Mouse (Mus musculus) midbrain, embryonic 10.5 days (tissue): ENCODE results near the gene Gabra5. TPM values are rescaled to one million over a fixed set of nuclear protein-coding genes. Genes with fewer than 3 reads are reported as not detected.

Experiments used
- DNase-seq: peaks from one replicate; pipeline ENCODE4 v3.0.0-alpha.2; 2017; ENCODE audit warnings: low spot score
- H3K27ac ChIP-seq: fragments of 300-500 bp; sonication (generic); replicated peaks from 2 replicates; pipeline ENCODE4 v1.5.1; 2016; ENCODE audit warnings: mild to moderate bottlenecking
- H3K27me3 ChIP-seq: fragments of 300-500 bp; sonication (generic); 2 replicates; pipeline ENCODE4 v1.6.1; 2016; ENCODE audit warnings: low read depth, mild to moderate bottlenecking; ENCODE audit not compliant: poor library complexity, severe bottlenecking
- H3K36me3 ChIP-seq: fragments of 300-500 bp; sonication (generic); 2 replicates; pipeline ENCODE4 v1.6.1; 2016; ENCODE audit warnings: mild to moderate bottlenecking, moderate library complexity
- H3K4me1 ChIP-seq: fragments of 300-500 bp; sonication (generic); 2 replicates; pipeline ENCODE4 v1.6.1; 2016
- H3K4me3 ChIP-seq: fragments of 300-500 bp; sonication (generic); 2 replicates; pipeline ENCODE4 v1.5.1; 2016; ENCODE audit warnings: mild to moderate bottlenecking, moderate library complexity
- H3K9me3 ChIP-seq: fragments of 300-500 bp; sonication (generic); replicated peaks from 2 replicates; pipeline ENCODE4 v1.6.1; 2016; ENCODE audit warnings: mild to moderate bottlenecking
- WGBS: fragments of 180-500 bp; shearing (Covaris S2); methylation state at CpG from one replicate; pipeline ENCODE4 v1.1.7; 2016; 5-methylcytosine and 5-hydroxymethylcytosine counted together
- polyA plus RNA-seq: library from polyadenylated mRNA; unstranded; fragments of >200 nt; fragmentation: Nextera tagmentation; extraction: Ambion mirVana; gene quantifications from 2 replicates; pipeline ENCODE4 v1.2.1, GENCODE M21; 2016

Gabra5 gene
- polyA plus RNA-seq, 1 experiment from 2014 or later = 0.35 TPM

DNA sequence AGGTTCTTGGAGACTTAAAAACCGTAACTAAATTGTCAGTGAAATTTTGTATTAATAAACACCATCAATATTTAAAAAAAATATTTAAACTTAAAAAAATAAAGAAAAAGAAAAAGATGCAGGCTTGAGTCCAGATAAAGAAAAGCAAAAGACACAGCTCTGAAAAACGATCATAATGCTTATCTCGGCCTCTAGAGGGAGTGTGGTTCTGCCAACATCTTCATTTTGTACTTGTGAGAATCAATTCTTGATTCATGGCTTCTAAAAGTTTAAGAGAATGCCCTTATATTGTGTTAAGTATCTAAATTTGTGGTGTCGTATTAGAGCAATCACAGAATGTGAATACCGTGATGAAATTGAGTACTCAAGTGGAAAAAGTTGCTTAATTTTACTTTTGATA lies 49.5 kb downstream of the Gabra5 start:
- H3K27me3 ChIP-seq = no peaks in the 10 kb centered on the region
- H3K36me3 ChIP-seq = no peaks in the 10 kb centered on the region
- no peaks in the 10 kb centered on the region for H3K4me1 ChIP-seq
- DNase-seq = no peak
- no peak overlapping the region for H3K4me3 ChIP-seq
- H3K9me3 ChIP-seq = no peaks in the 10 kb centered on the region
- no peak overlapping the region for H3K27ac ChIP-seq
- WGBS = 71% methylated on average over 5 of the region's 5 CpGs

DNA sequence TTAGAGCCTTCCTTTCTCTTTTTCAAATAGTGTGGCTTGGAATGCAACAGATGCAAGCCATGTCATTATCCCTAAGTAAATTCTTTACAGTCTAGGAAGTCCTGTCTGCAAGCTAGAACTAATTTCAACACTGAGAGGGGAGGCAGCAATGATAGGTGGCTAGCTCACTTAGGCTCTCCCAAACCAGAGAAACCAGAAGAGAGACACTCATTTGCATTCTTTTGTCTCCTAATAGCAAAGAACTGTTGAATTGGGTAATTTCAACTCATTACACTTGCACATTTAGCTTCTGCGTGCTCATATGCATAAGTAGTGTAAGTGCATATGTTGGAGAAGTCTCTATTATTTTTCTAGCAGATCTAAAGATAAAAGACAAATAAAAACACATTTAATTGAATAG lies 61.6 kb downstream of the Gabra5 start:
- WGBS = 84% methylated on average over 1 of the region's 1 CpGs
- no peaks in the 10 kb centered on the region for H3K36me3 ChIP-seq
- DNase-seq = no peak
- no peak overlapping the region for H3K4me3 ChIP-seq
- no peak overlapping the region for H3K27ac ChIP-seq
- no peaks in the 10 kb centered on the region for H3K4me1 ChIP-seq
- no peaks in the 10 kb centered on the region for H3K9me3 ChIP-seq
- H3K27me3 ChIP-seq = no peaks in the 10 kb centered on the region

DNA sequence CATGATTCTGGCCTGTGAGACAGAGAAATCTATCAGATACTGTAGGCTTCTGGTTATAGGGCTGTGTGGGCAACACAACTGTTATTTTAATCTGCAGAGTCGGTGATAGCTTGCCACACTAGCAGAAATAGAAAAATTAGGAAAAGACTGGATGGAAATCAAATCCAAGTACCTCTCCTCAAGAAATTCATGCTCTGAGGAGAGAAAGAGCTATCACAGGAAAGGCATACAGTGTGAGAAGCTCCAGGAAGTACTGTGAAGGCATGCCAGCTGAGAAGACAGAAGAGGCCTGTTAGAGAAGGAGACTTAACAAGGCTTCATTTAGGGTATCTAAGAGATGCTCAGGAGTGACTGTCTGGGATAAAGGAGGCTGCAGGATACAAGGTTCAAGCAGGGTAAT lies 87.2 kb downstream of the Gabra5 start:
- H3K27ac ChIP-seq = no peak overlapping the region
- DNase-seq = no peak
- no peaks in the 10 kb centered on the region for H3K4me1 ChIP-seq
- 80% methylated on average over 1 of the region's 1 CpGs for WGBS
- H3K9me3 ChIP-seq = no peaks in the 10 kb centered on the region
- H3K4me3 ChIP-seq = no peak overlapping the region
- no peaks in the 10 kb centered on the region for H3K36me3 ChIP-seq
- no peaks in the 10 kb centered on the region for H3K27me3 ChIP-seq

DNA sequence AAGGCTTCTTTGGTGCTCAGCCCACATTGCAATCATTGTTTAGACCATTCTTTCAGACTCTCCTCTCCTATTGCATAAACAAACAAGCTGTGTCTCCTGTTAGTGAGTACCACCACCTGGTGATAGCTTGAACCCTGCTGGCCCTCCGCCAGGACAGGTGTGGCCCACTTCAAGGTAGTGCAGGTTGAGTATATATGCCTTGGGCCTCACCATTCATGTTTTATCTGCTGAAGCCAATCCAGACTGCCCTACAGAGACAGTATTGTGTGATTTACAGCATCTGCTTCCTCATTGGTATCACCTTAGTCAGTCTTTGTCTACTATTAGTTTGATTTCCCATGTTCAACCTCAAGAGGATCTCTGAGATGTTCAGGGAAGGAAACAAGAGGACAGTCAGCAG lies 88.8 kb downstream of the Gabra5 start:
- WGBS = 88% methylated on average over 1 of the region's 1 CpGs
- Histone ChIP-seq H3K4me3 (no peak overlapping the region), H3K9me3 (no peaks in the 10 kb centered on the region), H3K4me1 (no peaks in the 10 kb centered on the region), H3K27me3 (no peaks in the 10 kb centered on the region), H3K36me3 (no peaks in the 10 kb centered on the region), H3K27ac (no peak overlapping the region)
- DNase-seq = no peak

DNA sequence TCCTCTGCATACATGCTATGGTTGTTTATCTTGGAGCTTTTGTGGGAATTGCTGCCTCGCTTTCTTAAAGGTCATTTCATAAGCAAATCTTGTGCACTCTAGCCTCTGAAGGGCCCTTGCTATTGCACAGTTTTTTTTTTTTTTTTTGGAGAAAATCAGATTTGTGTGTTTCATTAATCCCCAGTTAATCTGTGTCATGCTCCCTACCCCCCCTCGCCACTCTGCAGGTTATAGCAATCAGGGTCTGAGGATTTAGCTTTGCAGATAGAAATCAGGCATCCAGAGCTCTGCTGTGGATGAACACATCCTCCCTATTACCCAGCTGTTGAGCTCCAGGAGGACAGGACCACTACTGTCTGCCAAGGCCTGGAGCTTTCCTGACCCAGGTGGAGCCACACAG lies 90.5 kb downstream of the Gabra5 start, which contains the start of gene Gabrb3:
Gabrb3 (plus strand) TSS at position 301 of the 400 bp plus-strand sequence.
- Histone ChIP-seq H3K27ac (no peak within 1 kb of the TSS), H3K27me3 (no peaks in the 10 kb centered on the region), H3K4me3 (no peak within 1 kb of the TSS), H3K9me3 (no peaks in the 10 kb centered on the region), H3K4me1 (no peaks in the 10 kb centered on the region), H3K36me3 (no peaks in the 10 kb centered on the region)
- 80% methylated on average over 2 of the region's 2 CpGs for WGBS
- DNase-seq = no peak

DNA sequence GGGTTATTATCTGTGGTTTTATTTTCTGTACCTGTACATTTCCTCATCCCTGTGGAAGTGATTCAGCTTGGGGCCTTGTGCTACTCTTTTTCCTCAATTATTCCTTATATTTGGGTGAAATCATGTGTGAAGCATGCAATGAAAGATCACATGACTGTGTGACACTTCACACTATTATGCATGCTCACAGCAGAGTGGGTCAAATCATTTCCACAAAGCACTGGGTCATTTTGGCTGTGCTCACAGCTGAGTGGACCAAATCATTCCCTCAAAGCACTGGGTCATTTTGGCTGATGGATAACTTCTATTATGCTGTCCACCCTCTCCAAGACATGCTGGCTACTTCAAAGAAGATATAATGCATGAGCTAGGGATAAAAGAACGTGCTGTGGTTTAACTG lies 97.0 kb downstream of the Gabra5 start:
- Histone ChIP-seq H3K4me3 (no peak overlapping the region), H3K9me3 (no peaks in the 10 kb centered on the region), H3K36me3 (no peaks in the 10 kb centered on the region), H3K27me3 (no peaks in the 10 kb centered on the region), H3K4me1 (no peaks in the 10 kb centered on the region), H3K27ac (no peak overlapping the region)
- WGBS = 56% methylated on average over 1 of the region's 1 CpGs
- DNase-seq = no peak

DNA sequence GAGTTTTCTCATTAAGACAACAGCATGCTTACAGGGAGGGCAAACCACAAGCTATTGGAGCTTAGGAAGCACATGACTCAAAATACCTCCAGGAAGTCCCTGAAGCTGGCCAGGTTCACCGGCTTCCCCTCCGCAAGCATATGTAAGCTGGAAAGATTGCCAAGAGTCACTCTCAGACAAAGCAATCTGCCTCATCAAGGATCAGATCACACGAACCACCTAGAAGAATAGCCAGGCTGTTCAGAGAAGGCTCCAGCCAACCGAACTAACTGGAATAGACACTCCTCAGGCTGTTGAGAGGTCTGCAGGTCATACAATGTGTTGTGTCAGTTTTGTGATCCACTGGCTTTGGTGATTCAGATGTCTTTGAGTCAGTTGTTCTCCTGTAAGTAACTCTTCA lies 98.7 kb downstream of the Gabra5 start:
- H3K36me3 ChIP-seq = no peaks in the 10 kb centered on the region
- no peaks in the 10 kb centered on the region for H3K9me3 ChIP-seq
- H3K4me3 ChIP-seq = no peak overlapping the region
- no peaks in the 10 kb centered on the region for H3K27me3 ChIP-seq
- H3K27ac ChIP-seq = no peak overlapping the region
- WGBS = 89% methylated on average over 4 of the region's 4 CpGs
- DNase-seq = no peak
- H3K4me1 ChIP-seq = no peaks in the 10 kb centered on the region

DNA sequence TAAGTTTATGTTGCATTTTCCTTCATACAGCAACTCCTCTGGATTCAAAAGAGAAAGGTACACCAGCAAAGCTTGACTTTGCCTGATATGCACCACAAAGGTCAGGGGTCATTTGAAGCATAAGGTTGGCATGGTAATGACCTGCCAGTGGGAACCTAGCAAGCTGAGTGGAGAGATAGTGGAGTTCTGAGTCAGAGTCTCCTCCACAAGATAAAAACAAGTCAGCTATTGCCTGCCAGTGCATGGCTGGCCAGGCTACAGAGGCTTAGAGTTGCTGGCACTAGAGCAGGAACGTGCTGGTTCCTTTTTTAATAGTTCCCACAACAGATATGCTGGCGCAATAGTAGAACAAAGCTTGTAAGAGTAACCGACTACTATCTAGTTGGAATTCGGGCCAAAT lies 116.3 kb downstream of the Gabra5 start:
- Histone ChIP-seq H3K36me3 (no peaks in the 10 kb centered on the region), H3K9me3 (no peaks in the 10 kb centered on the region), H3K4me3 (no peak overlapping the region), H3K4me1 (peaks cover 4% of the 10 kb centered on the region; the same call in 1 of the 2 replicates), H3K27ac (no peak overlapping the region), H3K27me3 (peaks cover under 1% of the 10 kb centered on the region; the same call in 1 of the 2 replicates)
- 94% methylated on average over 4 of the region's 4 CpGs for WGBS
- no peak for DNase-seq

DNA sequence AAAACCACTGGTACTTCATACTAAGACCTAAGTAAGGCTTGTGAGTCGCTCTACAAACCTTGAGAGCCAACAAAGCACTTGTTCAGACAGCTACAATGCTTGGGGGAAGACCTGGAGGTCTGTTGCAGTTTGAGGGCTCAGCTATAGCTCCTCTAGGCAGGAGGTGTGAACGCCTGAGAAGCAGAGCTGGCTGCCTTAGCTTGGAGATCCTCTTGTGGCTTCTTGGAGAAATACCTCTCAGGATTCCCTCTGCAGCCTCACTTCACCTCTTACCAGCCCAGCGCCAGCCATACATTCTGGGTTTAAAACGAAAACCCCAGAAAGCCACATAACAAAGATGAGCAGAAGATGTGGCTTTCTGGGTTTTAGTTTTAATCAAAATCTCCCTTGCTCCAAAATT lies 119.8 kb downstream of the Gabra5 start:
- H3K36me3 ChIP-seq = no peaks in the 10 kb centered on the region
- DNase-seq = no peak
- H3K9me3 ChIP-seq = no peaks in the 10 kb centered on the region
- peaks cover 36% of the 10 kb centered on the region for H3K27me3 ChIP-seq
- 57% methylated on average over 4 of the region's 4 CpGs for WGBS
- H3K4me1 ChIP-seq = peaks cover 15% of the 10 kb centered on the region
- H3K27ac ChIP-seq = no peak overlapping the region
- no peak overlapping the region for H3K4me3 ChIP-seq

DNA sequence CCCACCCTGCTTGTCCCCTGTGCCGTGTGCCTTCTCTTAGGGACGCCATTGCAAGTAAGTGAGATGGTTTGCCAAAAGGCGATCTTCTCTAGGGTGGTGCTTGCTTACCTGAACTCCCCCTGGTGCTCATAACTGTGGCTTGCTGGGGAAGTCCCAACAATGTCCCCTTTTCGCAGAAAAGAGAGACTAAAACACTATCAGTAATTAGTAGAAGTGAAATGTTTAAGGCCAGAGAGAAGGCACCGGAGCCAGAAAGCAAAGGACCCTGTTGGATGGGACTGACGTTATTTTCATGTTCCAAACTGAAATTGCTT lies 122.6 kb downstream of the Gabra5 start:
- Histone ChIP-seq H3K36me3 (no peaks in the 10 kb centered on the region), H3K9me3 (no peaks in the 10 kb centered on the region), H3K27ac (no peak overlapping the region; the same call in 1 of the 2 replicates), H3K27me3 (peaks cover 40% of the 10 kb centered on the region), H3K4me3 (peak overlapping the region; percentile 76), H3K4me1 (peaks cover 15% of the 10 kb centered on the region)
- 25% methylated on average over 6 of the region's 6 CpGs for WGBS
- DNase-seq = no peak

DNA sequence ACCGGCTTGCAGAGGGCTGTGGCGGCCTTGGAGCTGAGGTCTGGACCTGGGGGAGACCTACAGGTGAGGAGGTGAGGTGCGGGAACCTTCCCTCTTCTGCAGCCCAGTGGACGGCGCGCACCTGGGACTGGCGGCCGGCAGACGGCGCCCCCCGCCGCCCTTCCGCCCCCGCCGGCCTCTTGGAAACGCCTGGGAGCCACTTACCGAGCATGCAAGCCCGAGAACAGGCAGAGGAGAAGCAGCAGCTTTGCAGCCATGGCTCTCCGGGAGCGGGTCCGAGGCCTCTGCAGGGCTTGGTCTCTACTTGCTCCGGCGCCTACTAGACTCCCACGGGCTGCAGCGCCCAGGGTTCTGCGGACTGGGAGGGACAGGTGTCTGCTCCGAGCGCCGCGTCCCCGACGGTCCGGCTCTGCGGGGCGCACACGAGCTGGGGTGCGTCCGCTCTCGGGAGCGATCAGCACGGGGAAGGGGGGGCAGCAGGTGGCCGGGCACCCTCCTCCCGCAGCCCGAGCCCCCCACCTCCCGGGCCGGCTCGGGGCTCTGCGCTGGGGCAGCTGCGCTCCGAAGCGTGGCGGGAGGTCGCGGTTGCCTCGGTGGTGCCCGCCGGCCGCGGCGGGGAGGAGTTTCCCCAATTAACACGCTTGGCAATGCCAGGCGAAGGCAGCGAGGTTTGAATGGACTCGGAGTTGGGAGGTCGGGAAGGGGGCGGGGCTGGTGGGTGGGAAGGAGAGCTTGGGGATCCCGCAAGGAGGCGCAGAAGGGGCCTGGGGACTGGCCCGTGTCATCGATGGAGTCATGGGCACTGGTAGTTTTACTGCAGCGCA lies 123.1 kb downstream of the Gabra5 start, which contains the start of gene Gabrg3:
Gabrg3 (minus strand) TSS at position 672 of the 824 bp plus-strand sequence.
- WGBS = under 1% methylated on average over 71 of the region's 71 CpGs
- Histone ChIP-seq H3K27me3 (peaks cover 40% of the 10 kb centered on the region), H3K9me3 (no peaks in the 10 kb centered on the region), H3K27ac (peak within 1 kb of the TSS; percentile 75), H3K36me3 (no peaks in the 10 kb centered on the region), H3K4me1 (peaks cover 15% of the 10 kb centered on the region), H3K4me3 (peak within 1 kb of the TSS; percentile 76)
- peak; percentile 46 for DNase-seq

DNA sequence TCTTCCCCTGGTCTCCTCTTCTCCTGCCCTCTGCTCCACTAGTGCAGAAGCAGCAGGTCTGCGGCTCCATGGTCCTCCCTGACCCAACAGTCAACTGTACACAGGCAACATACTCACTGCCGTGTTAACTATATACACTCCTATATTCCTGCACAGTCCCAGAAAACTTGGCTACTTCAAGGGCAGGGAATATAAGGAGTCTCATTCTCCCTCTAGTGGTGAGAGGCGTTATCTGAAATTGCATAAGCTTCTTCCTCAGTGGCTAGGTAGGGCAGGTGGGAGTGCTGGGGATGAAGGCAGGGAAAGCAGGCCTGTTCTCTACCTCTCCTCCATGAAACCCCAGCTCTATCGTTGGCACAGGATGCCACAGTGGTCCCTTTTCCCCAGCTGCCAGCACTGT lies 125.7 kb downstream of the Gabra5 start:
- no peak for DNase-seq
- Histone ChIP-seq H3K4me3 (no peak overlapping the region), H3K9me3 (no peaks in the 10 kb centered on the region), H3K4me1 (peaks cover 13% of the 10 kb centered on the region), H3K27me3 (peaks cover 40% of the 10 kb centered on the region), H3K27ac (no peak overlapping the region), H3K36me3 (no peaks in the 10 kb centered on the region)
- 50% methylated on average over 4 of the region's 4 CpGs for WGBS

DNA sequence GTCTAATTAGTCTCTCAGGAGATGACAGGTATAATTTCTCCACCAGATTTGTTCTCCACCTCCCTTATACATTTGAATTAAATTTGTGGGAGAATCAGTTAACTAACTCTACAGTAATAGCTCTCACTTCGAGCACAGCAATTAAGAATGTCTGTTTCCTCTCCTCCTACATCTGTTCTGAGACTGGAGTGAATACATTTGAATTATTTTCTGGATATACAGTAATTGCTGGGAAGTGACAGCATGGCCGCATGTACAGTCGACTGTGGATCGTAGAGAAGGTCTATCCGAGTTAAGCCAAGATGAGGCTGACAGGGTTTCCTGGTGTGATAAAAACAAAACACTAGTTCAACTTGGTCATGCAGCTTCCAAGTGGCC lies 143.9 kb downstream of the Gabra5 start:
- Histone ChIP-seq H3K9me3 (no peaks in the 10 kb centered on the region), H3K27ac (no peak overlapping the region), H3K4me3 (no peak overlapping the region), H3K27me3 (no peaks in the 10 kb centered on the region), H3K36me3 (no peaks in the 10 kb centered on the region), H3K4me1 (no peaks in the 10 kb centered on the region)
- no peak for DNase-seq
- 90% methylated on average over 5 of the region's 5 CpGs for WGBS
